Mouse (Mus musculus) ES-E14 (cell line): ENCODE results near the gene Adgrg1.

Experiments
- CHD2 ChIP-seq: IDR thresholded peaks from 2 replicates; pipeline ENCODE4 v1.6.1; 2014; ENCODE audit warnings: mild to moderate bottlenecking, low read depth, low read length, inconsistent platforms
- HCFC1 ChIP-seq: IDR thresholded peaks from 2 replicates; pipeline ENCODE4 v1.6.1; 2012; ENCODE audit warnings: low read length, inconsistent platforms, borderline replicate concordance; ENCODE audit not compliant: insufficient read depth
- ZC3H11A ChIP-seq: IDR thresholded peaks from 2 replicates; pipeline ENCODE4 v1.6.1; 2012; ENCODE audit warnings: low read depth, mild to moderate bottlenecking, inconsistent platforms, low read length, borderline replicate concordance

DNA sequence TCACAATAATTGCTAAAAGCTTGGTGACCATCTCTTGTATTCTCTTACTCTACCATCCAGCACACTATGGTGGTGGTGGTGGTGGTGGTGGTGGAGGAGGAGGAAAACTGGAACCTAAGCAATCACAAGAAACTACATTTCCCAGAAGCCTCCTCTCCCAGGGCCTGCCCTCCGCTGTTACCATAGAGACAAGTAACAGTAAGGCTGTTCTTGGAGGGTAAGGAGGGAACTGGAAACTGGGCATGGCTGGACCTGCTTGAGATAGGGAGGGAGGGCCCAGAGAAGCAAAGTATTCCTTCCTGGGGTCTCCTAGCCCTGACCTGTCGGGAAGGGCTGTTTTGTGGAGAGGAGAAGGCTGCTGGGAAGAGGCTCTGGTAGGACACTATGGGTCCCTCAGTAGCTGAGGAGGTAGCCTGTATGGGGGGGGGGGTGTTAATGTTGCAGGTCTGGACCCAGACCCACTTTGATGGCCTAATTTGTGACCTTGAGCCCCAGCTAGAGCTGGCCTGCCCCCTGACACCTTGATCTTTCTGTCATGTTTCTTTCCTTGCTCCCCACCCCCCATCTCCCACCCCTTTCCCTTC lies 80.5 kb downstream of the Adgrg1 start, which contains the start of gene Drc7:
- TF ChIP-seq CHD2 = no peak
- peak; percentile 90 for TF ChIP-seq HCFC1
- TF ChIP-seq ZC3H11A = no peak
